Mouse (Mus musculus) neural tube, embryonic 10.5 days (tissue): Measurements from ENCODE around the gene Ifnar2.

Experiments
- DNase-seq: peaks from one replicate; pipeline ENCODE4 v3.0.0-alpha.2; 2017; ENCODE audit warnings: low spot score; ENCODE audit errors: extremely low spot score

The Ifnar2 gene

DNA sequence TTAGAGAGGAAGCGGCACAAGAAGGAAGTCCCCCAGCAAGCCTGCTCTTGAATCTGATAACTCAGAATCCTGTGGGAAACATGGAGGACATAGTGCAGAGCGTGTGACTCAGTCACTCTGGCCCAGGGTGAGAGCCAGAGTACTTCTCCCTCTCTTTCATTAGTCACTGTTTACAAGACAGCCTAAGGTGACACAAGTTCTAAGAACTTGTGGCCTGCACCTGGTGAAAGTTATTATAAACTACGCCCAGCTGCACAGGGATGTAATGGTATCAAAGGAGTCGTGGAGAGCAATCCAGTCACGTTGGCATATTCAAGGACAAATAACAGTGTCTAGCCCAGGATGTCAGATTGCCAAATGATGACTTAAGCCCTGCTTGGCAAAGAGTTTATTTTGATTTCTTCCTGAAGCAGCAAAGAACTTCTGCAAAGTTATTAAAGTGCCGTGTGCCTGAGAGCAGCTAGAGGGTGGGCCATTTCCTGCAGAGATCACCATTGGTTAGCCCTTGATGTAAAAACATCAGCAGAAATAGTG, 79.8 kb downstream of the Ifnar2 start:
- no peak for DNase-seq
